In the genomic region with DNA sequence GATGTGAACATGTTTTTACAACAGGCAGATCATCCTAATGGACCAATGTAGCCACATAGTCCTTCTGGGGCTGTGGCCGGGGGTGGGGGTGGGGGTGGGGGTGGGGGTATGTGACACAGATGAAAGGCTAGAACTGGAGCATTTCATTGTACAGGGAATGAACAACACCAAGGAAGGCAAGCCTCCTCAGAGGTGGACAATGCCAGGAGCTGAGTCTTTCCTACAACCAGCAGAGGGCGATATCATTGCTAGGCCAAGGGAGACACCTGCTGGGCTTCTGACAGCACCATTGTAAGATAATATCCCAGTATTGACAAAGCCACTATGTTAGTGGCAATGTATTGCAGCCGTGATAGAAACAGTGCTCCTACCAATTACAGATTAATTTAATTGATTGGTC, we compare ENCODE assay signal across 9 mouse cellular contexts. TPM values are rescaled to one million over a fixed set of nuclear protein-coding genes. Genes with fewer than 3 reads are reported as not detected.
DNase-seq lines count a peak whose midpoint lies in the region; ATAC-seq and TF ChIP-seq lines count a peak whose summit lies in the region.
"Had no signal": no experiment of that assay in that cellular context is flagged by ENCODE, and none has a peak within 500 bp of the region (broad histone marks: within the 10 kb centered on the region; RNA-seq: fewer than 3 reads in every experiment).

No protein-coding gene starts in this region.

- H3K4me3 ChIP-seq in gastrocnemius, adult 2 months, result no peak overlapping the region
- H3K4me3 ChIP-seq in thymus, adult 2 months (ENCODE audit: control insufficient read depth, insufficient read depth, low read length), result no peak overlapping the region
- no peak overlapping the region for H3K4me3 ChIP-seq in hindbrain, embryonic 11.5 days (ENCODE audit: low read depth, low read length)
- H3K4me3 ChIP-seq in midbrain, embryonic 14.5 days (replicated peaks; ENCODE audit: low read depth, low read length), result no peak overlapping the region
- H3K4me3 ChIP-seq: neural tube, embryonic 13.5 days had no signal

- intact Hi-C loops in gastrocnemius, adult 2 months (cut with DNase I), result no loop called here

- 27% methylated on average over 3 of the region's 3 CpGs for WGBS in thymus, adult 2 months
- 39% methylated on average over 3 of the region's 3 CpGs for WGBS in hindbrain, embryonic 11.5 days
- WGBS in midbrain, embryonic 14.5 days, result 38% methylated on average over 3 of the region's 3 CpGs

- TF ChIP-seq POLR2A in thymus, adult 2 months (IDR thresholded peaks at IDR 0.05; ENCODE audit: control insufficient read depth, extremely low read depth, insufficient read depth, low read length, poor library complexity), result no peak

- ATAC-seq in hindbrain, embryonic 11.5 days (ENCODE audit: low FRiP score), result no peak
- ATAC-seq in midbrain, embryonic 14.5 days (ENCODE audit: low FRiP score, low TSS enrichment), result no peak

- no peak for DNase-seq in gastrocnemius, adult 2 months
- DNase-seq in gastrocnemius, adult 18-20 months (ENCODE audit: low spot score), result no peak
- peak; percentile 28 for DNase-seq in thymus, adult 2 months
- DNase-seq in thymus, adult 18-20 months, result no peak
- peak; percentile 72 for DNase-seq in hindbrain, embryonic 11.5 days (ENCODE audit: low spot score)
- DNase-seq in midbrain, embryonic 14.5 days, result peak; percentile 85
- DNase-seq in urinary bladder, postnatal 25 days (ENCODE audit: low spot score), result no peak
- DNase-seq in urinary bladder, postnatal 10 days (ENCODE audit: low spot score), result no peak

- H3K9ac ChIP-seq in hindbrain, embryonic 11.5 days (ENCODE audit: low read depth, low read length), result no peak overlapping the region
- no peak overlapping the region for H3K9ac ChIP-seq in midbrain, embryonic 14.5 days (replicated peaks; ENCODE audit: low read length)
- H3K9ac ChIP-seq: neural tube, embryonic 13.5 days had no signal

- no peaks in the 10 kb centered on the region for H3K36me3 ChIP-seq in thymus, adult 2 months (ENCODE audit: control insufficient read depth, insufficient read depth, low read length)
- 0 out of 2 replicates have a peak, but pooled peaks cover 2% of the 10 kb centered on the region for H3K36me3 ChIP-seq in hindbrain, embryonic 11.5 days (ENCODE audit: control insufficient read depth, insufficient read depth, low read length)
- H3K36me3 ChIP-seq in midbrain, embryonic 14.5 days (ENCODE audit: control insufficient read depth, insufficient read depth, low read length), result peaks cover 64% of the 10 kb centered on the region

- no peaks in the 10 kb centered on the region for H3K27me3 ChIP-seq in thymus, adult 2 months (ENCODE audit: control insufficient read depth, insufficient read depth, low read length)
- H3K27me3 ChIP-seq in hindbrain, embryonic 11.5 days (ENCODE audit: control insufficient read depth, insufficient read depth, low read length), result no peaks in the 10 kb centered on the region
- no peaks in the 10 kb centered on the region for H3K27me3 ChIP-seq in midbrain, embryonic 14.5 days (ENCODE audit: control insufficient read depth, insufficient read depth, low read length)
- H3K27me3 ChIP-seq: neural tube, embryonic 13.5 days had no signal

- no peak overlapping the region for H3K27ac ChIP-seq in gastrocnemius, adult 2 months
- no peak overlapping the region for H3K27ac ChIP-seq in thymus, adult 2 months (ENCODE audit: control insufficient read depth, insufficient read depth, low read length)
- H3K27ac ChIP-seq in hindbrain, embryonic 11.5 days (ENCODE audit: low read depth, low read length), result no peak overlapping the region
- H3K27ac ChIP-seq in midbrain, embryonic 14.5 days (replicated peaks; ENCODE audit: low read depth, low read length), result no peak overlapping the region
- H3K27ac ChIP-seq: neural tube, embryonic 13.5 days had no signal

- H3K9me3 ChIP-seq in hindbrain, embryonic 11.5 days (ENCODE audit: control insufficient read depth, low read length), result no peaks in the 10 kb centered on the region
- no peaks in the 10 kb centered on the region for H3K9me3 ChIP-seq in midbrain, embryonic 14.5 days (ENCODE audit: control insufficient read depth, low read length)
- H3K9me3 ChIP-seq: neural tube, embryonic 13.5 days had no signal

- H3K4me2 ChIP-seq in hindbrain, embryonic 11.5 days (replicated peaks; ENCODE audit: low read depth, low read length), result no peak overlapping the region
- H3K4me2 ChIP-seq in midbrain, embryonic 14.5 days (ENCODE audit: low read length), result no peak overlapping the region
- H3K4me2 ChIP-seq: neural tube, embryonic 13.5 days had no signal

- H3K4me1 ChIP-seq in thymus, adult 2 months (replicated peaks; ENCODE audit: control insufficient read depth, insufficient read depth, low read length), result no peaks in the 10 kb centered on the region
- H3K4me1 ChIP-seq in hindbrain, embryonic 11.5 days (replicated peaks; ENCODE audit: control insufficient read depth, insufficient read depth, low read length), result no peaks in the 10 kb centered on the region
- 0 out of 2 replicates have a peak, but pooled peaks cover 4% of the 10 kb centered on the region for H3K4me1 ChIP-seq in midbrain, embryonic 14.5 days (ENCODE audit: control insufficient read depth, insufficient read depth, low read length)
- H3K4me1 ChIP-seq: neural tube, embryonic 13.5 days had no signal

- TF ChIP-seq CTCF in gastrocnemius, adult 2 months (IDR thresholded peaks at IDR 0.05), result peak; percentile 55
- no peak for TF ChIP-seq CTCF in thymus, adult 2 months (IDR thresholded peaks at IDR 0.05; ENCODE audit: borderline replicate concordance, control insufficient read depth, extremely low read depth, insufficient read depth, low read length, poor library complexity)

RNA-seq across cellular contexts. Expression of a gene that starts 37.2 kb away (rescaled TPM):
- under 1 TPM; 0.15 to 0.73 TPM for total RNA-seq in gastrocnemius, adult 2 months (2021)
- total RNA-seq in gastrocnemius, adult 18-20 months (2021), result under 1 TPM; 0.24 to 0.50 TPM
- 0.46 and 0.47 TPM in 2 replicates for polyA plus RNA-seq in thymus, adult 2 months (2012; rRNA removed)
- 4.2 and 5.0 TPM in 2 replicates for polyA plus RNA-seq in hindbrain, embryonic 11.5 days (2014; fragmentation: Nextera tagmentation; extraction: Ambion mirVana)
- polyA plus RNA-seq in midbrain, embryonic 14.5 days (2014; fragmentation: Nextera tagmentation; extraction: Ambion mirVana), result 21.4 and 28.1 TPM in 2 replicates

Comparison
In these comparisons a context has a peak if more than half of its experiments do, and no peak if none do; other contexts are left out.
1. DNase-seq: peak in thymus, adult 2 months (single experiment), hindbrain, embryonic 11.5 days (single experiment) and midbrain, embryonic 14.5 days (single experiment); none in gastrocnemius, adult 2 months (single experiment), gastrocnemius, adult 18-20 months (single experiment), thymus, adult 18-20 months (0 of 2), urinary bladder, postnatal 25 days (single experiment) and urinary bladder, postnatal 10 days (single experiment).